Mouse (Mus musculus): ENCODE data around the gene N4bp2l1.

The N4bp2l1 gene

DNA sequence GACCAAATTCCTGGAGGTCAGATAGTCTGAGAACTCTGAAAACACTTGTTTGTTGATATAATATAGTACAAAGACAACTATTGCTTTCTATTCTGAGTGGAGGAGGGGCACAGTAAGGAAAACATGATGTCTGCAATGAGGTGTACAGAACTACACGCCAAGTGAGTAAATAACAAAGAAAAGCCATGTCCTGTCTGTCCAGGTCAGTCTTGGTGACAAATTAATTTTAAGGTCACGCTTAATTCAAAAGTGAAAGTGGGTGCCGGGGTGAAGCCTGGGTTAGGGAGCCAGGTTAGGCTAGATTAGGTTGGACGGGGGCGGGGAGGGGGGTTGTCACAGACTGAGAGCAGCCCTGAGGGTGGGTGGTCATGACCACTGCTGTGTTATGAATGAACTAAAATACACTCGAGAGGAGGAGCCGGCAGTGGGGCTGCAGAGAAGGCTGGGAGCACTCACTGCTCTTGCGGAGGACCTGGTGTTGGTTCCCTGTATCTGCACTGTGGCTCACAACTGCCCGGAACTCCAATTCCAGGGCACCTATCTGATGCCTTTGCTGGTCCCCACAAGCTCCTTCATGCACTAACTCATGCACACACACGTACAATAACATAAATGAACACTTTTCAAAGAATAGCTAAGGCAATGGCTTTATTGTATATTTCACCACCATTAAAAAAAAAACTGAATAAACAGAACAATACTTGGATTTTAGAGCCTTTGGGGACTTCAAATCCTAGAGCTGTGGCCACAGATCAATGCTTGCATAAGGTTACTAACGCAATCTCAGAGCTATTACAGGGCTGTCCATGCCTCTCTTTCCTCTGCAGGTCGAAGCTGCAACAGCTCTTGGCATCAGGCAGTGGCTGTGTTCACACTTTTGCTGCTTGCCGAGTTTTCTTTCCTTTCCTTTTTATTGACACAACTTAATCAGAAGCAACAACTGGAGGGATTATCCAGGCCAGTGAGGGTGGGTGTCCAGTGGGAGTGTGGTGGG lies 2.6 kb upstream of the N4bp2l1 start:
- DNase-seq (ENCODE audit: low read depth in 2 of 2, low spot score in 2 of 2), result no peak

DNA sequence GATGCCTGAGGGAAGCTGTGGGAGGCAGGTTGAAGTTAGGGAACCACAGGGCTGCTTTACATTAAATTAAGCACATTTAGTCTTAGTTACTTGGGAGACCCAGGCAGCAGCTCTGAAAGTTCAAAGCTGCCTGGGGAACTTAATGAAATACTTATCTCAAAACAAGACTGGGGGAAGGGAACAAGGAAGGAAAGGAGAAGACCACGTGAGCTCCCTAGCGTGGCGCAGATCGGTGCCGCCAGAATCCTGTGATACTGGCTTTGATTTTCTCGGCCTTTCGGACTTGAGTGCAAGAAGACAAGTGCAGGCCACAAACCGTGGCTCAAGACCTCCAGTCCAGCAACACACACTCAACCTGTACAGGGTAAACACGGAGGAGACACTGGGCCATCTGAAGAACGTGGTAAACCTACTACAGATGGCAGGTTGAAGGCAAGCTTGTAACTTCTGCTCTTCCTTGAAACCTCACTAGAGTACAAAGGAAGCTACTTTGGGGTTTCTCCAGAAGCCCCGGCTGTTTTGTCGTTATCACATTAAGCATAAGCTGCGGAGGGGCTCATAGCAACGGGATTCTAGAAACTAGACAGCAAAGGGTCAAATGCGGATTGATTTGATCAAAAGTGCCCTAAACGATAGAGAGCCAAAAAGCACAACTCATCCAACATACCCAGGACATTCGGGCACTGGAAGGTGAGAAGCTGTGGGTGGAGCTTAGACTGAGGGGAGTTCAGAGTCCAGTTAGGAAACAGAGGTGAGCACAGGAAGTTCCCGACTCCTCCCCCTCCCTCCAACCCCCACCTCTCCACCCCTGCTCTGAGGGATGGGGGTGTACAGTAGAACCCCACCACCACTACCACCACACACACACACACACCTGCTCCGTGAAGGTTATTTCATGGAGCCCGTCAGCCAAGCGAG lies 1.5 kb upstream of the N4bp2l1 start:
- DNase-seq (ENCODE audit: low read depth in 2 of 2, low spot score in 2 of 2), result no peak

DNA sequence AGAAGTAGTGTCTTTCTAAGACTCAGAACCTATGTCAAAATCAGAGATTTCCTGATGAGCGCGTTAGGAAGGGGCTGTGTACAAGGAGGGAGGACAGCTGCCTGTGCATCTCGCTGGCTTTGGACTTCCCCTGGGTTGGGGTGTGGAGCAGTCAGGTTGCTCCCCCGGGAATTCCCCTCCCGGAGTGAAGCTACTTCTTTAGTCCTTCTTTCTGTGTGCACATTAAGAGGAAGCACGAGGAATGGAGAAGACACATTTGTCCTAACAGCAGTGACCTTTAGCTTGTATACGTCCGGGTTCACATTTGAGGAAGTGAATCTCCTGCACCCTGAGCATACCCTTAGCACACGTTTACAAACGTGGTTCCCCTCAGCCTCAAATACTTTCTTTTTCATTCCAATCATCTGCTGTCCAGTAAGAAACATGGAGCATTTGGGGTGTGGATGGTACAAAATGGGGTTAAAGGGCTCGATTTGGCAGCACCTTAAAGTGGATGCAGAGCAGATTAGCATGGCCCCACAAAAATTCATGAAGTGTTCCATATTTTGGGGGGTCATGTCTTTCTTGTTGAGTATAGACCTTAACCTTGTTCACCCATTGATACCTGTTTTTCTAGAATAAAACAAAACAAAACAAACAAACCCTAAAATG lies 1.5 kb downstream of the N4bp2l1 start:
- no peak for DNase-seq (ENCODE audit: low read depth in 2 of 2, low spot score in 2 of 2)

DNA sequence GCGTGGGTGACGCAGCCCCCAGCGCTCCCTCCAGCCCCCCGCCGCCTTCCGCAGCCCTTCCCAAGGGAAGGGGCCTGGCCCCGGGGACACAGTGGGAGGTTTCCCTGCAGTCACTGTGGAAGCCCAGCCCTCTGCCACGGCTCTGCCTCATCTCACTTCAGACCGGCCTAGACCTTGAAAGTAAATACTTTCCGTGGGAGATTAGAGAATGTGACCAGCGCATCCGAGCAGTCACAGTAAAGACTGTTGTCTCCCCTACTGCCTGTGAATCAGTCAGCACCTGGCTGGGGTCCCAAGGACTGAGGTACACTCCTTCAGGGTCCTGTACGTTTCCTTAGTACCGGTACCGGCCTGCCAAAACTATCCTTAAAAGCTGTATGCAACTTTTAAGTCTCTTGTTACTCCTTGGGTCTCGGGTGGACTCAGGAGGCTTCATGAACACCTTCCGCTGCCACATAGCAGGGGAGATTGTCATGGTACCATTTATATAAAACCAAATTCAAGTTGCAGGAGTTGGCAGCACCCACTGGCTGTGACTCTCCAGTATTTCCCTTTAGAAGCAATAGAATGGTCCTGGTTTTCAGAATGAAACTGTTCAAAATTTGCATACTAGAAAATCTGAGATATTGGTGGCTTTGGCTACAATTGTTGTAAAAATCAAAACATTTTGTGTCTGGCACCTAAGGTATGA lies 2.2 kb downstream of the N4bp2l1 start:
- no peak for DNase-seq (ENCODE audit: low read depth in 2 of 2, low spot score in 2 of 2)

DNA sequence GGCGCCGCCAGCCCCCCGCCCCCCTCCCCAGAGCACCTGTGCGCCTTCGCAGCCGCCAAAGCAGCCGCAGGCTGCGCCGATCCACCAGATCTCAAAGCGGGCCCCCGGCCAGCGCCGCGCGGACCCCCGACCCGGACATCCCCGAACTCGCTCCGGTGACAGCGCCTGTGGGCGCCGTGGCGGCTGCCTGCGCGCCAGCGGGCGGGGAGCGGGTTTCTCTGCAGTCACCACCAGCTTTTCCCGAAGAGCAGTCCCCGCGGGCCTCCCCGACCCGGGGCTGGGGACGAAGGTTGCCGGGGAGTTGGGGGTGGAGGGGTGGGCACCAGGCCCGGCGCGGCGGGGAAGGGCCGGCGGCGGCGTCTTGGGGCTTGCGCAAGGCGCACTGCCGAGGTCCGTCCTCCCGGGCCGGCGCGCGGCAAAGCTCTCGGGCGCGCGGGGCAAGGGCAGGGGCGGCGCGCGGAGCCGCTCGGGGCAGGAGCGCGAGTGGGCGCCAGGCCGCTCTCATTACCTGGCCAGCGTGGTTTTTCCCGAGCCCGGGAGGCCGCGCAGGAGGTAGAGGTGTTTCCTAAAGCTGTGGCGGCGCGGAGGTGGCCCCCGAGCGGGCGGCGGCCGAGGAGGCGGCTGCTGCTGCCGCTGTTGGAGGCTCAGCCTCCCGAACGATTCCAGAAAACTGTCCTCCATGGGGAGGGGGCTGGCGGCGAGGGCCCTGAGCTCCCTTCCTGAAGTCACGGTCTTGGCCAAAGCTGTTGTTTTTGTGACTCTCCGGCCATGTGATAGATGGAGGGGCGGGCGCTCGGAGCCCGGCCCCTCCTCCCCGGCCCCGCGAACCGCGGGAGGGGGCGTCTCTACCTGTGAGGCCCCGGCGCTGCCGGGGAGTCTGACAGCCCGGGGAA lies 3.0 kb downstream of the N4bp2l1 start:
- DNase-seq (ENCODE audit: low read depth in 2 of 2, low spot score in 2 of 2), result peak; percentile 44 to 58

DNA sequence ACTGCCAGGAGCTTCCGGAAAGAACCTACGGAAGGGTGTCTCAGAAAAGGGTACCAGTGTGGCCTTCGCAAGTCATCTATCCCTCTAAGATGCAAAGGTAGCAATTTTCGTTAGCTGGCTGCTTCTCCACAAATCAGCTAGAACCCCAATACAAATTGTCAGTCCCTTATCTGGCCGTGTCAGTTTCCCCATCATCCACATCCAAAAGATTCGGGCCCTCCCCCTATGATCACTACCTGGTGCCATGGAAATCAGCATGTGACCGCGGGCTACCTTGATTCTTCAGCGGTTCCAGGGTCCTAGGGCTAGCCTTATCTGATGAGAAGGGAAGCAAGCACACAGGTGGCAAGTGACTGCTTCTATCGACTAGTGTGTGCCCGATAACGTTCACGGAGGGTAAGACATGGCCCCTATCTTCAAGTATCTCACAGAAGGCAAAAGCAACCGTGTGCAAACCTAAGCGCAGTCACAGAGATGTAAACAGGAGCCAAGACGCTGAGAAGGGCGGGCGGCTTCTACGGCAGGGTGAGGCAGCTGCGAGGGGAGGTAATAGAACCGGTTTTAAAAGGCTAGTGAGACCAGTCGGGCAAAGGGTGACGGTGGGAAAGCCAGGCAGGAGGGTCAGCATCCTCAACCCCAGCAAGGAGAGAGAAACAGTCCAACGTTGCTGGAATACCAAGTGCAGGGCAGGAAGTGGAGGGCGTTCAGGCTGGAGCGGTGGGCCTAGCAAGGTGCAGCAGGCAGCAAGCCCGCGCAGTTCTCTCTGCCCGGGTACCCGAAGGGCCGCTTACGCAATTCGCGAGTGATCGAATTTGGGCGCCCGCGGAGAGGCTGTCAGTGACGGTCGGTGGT lies 3.9 kb downstream of the N4bp2l1 start:
- DNase-seq (ENCODE audit: low read depth in 2 of 2, low spot score in 2 of 2), result peak; percentile 37 to 52

DNA sequence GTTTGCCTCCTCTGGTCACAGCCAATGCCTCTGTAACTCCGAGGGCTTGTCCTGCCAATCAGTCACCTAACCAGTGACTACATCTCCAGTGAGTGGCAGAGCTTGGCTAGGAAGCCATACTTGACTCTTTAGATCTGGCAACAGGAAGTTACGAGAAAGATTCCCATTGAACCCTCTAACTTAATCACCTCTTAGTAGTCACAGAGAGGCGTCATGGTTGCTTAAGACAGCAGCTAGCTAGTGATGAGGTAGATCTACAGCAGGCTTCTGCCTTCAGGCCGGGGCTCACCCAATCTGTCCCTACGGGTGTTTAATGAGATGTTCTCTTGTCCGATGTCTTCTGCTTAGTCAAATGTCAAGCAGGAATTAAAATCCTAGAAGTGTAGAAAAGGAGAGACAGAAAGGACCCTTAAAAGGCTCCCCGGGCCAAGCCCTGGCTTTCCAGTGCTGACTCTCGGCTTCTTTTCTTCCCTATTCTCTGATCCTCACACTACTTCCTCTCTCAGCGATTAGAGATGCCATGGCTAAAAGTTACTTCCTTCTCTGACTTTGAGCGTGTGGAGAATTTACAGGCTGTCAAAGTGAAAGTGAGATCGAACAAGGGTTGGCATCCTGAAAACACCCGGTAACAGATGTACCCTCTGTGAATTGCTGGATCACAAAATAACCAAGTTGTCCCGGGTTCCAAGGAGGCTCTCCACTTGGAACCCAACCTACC lies 4.6 kb downstream of the N4bp2l1 start:
- DNase-seq (ENCODE audit: low read depth in 2 of 2, low spot score in 2 of 2), result no peak

DNA sequence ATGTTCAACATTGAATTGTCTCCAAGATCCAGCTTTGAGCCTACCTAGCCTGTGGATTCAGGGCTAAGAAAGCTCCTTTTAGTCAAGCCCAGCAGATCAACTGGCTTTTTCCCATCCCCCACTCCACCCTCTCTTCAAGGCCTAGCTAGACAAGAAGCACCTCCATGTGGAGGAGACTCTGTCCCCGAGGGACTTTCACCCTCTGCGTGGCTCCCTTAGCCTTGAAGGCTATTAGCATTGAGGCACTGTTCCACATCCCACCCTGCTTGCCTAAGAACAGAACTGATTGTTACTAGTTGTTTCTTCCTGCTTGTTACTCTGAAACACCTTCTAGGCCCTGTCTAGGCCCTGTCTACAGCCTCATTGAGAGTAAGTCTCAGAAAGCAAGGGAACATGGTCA lies 7.0 kb downstream of the N4bp2l1 start:
- no peak for DNase-seq (ENCODE audit: low read depth in 2 of 2, low spot score in 2 of 2)

DNA sequence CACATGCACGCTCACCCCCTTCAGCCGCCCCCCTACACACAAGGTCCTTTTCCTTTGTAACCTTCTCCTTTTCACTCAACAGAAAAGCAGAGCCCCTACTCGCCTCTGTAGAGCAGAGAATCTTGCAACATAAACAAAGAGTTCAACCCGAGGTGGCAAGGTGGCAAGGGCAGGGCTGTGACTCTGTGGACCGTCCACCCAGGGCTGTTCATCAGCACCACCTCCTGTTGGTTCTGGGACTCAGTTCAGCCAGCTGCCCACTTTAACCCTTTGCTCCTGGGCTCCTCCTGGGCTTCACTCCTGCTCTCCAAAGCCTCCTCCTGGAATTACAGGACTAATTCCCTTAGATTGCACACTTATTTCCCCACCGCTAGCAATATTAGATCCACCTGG lies 12.7 kb downstream of the N4bp2l1 start:
- DNase-seq (ENCODE audit: low read depth in 2 of 2, low spot score in 2 of 2), result no peak

DNA sequence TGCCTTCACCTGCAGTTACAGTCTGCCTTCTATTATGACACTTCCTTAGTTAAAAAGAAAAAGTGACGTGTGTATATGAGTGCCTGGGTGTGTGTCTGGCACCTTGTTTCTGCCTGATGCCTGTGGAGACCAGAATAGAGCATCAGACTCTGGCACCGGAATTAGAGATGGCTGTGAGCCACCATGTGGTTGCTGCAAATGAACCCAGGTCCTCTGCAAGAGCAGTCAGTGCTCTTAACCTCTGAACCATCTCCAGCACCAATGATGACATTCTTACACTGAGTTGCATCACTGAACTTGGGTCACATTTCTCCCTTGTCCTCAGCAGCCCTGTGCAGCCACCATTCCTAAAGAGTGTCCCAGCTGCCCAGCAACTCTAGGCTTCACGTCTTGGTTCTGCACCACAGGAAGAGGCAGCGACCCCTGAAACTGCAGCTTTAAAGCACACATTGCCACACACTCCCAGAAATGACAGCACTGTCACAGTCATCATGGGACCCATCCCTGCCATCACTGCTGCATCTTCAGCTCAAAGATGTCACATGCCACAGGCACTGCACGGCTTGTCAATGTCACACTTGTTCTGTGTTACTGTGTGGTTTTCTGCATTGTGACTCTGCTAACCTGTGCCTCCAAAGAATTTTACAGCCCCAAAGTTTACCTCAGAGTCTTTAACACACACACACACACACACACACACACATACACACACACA lies 13.2 kb downstream of the N4bp2l1 start:
- peak in 1 of 2 experiments; percentile 23 for DNase-seq (ENCODE audit: low read depth in 2 of 2, low spot score in 2 of 2)

DNA sequence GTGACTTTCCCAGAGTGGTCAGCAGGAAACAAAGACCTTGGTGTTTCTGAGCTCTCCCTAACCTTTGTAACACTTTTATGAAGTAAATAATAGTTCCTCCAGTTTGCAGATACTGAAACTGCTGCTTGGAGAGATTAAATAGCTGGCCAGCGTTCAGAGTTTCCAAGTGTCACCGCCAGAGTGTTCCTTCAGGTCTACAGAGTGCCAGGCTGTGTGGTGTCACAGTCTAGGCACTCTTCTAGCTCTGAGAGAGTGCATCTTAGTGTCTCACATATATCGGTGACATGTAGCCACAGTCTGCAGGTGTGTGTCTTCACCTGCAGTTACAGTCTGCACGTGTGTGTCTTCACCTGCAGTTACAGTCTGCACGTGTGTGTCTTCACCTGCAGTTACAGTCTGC lies 13.8 kb downstream of the N4bp2l1 start:
- no peak for DNase-seq (ENCODE audit: low read depth in 2 of 2, low spot score in 2 of 2)

DNA sequence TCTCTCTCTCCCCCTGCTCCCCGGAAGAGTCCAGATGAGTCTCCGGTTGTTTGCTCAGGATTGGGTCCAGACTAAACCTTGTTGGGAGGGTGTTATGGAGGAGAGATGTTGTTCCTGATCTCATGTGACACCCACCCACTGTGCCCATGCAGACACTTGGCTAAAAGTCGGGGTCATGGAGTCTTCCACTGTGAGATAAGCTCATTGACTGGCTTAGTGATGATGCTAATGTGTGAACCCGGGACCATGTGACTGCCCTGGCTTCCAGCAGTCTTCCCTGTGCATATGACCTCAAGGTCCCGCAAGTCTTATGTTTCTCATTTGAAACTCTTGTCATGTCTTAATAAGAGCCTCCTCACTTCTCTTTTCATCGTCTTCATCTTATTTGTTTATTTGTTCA lies 15.8 kb downstream of the N4bp2l1 start:
- no peak for DNase-seq (ENCODE audit: low read depth in 2 of 2, low spot score in 2 of 2)

DNA sequence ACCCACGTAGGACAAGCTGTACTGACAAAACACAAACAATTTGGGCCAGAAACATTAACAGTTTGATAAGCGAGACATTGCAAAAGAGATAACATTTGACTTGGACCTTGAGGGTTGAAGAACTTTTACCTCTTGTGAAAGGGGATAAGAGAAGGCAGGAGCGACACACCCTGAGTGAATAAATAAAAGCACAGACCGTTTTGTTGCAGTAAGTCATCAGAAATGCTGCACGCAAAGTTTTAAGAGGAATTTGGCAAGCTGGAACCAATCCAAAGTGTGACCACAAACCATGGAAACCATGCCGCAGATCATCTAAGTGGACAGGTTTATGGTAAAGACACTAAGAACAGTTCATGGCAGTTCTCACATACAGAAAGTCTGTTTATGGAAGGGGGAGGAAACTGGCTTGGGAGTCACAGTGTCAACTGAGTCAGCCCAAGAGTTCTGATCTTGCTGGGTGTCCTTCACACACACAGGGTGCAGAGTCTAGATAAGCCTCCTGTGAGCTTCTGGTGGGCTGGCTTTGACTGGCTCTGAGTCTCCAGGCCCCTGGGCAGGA lies 18.3 kb downstream of the N4bp2l1 start:
- no peak for DNase-seq (ENCODE audit: low read depth in 2 of 2, low spot score in 2 of 2)

DNA sequence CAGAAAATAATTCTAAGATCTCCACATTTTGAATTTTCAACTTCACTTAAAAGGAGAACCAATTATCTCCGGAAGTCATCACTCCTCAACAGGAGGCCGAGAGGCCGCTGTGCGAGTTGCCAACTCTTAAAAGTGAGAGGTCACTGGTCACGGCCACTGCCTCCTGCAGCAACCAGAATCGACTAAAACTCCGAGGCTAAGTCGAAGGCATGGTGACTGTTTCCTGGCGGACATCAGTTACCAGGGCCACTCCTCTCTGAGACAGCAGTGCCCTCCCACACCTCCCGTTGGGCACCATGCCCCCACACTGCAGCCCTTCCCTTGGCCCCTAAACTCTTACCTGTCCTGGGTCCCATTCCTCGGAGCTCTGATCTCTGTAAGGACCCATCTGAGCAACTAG lies 20.2 kb downstream of the N4bp2l1 start:
- DNase-seq (ENCODE audit: low read depth in 2 of 2, low spot score in 2 of 2), result no peak

DNA sequence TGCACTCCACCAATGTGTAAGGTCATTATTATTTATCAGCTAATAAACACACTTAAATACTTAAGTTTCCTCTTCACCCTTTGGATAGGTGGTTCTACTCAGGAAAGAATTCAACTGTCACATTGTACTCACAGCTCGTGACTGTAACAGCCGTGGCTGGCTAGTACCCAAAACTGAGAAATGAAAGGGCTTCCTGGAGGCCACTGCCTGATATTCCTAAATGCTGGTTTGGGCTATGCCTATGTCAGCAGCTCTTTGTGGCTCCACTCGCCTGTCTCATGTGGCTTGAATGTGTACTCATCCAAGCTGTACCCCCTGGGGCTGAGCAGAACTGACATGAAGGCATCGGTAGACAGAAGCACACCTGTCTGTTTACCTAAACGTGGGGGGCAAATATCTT lies 22.1 kb downstream of the N4bp2l1 start:
- DNase-seq (ENCODE audit: low read depth in 2 of 2, low spot score in 2 of 2), result no peak

DNA sequence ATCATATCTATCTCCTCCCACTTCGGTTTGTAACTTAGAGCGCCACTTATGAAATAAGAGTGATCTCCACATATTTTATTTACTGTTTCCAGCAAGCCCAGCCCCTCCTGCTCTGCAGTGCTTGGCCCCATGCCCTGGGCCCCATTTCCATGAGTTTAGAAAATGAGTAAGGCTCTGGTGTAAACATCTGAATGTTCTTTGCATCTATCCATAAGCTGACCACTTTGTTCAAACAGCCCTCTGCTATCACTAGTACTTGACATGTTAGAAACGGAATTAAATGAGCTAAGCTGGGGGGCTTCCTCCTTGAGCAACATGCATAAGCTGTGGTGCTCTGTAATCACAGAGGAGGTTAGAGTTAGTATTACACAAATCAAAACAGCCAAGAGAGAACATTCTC lies 22.6 kb downstream of the N4bp2l1 start:
- no peak for DNase-seq (ENCODE audit: low read depth in 2 of 2, low spot score in 2 of 2)

DNA sequence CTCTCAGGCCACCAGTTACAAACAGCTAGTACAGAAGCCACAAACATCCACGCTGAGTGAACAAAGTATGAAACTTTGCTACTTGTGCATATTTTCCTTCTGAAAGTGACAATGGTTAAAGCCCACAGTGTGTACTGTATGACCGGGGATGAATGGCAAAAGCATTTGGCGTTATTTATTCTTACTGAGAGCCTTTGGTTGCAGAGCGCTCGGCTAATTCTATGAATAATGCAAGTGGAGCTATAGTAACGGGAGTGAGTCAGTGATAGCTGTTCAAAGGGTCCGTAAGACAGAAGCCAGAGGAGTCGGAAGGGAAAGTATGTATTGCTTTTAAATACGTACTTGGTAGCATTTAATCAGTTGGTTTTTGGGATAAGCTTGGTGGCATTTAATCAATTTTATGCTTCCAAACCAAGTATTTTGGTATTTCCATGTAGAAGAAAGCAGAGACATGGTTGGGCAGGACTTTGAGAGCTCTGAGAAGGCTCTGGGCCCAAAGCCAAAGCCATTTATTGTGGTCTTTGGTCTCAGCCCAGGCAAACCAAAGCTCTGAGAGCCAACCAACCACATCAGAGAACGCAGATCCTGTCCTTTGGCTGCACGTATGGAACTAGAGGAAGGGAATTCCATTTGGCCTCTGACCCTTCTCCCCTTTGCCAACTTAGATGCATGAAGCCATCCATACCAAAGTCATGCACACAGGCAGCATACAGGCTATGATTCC lies 26.3 kb downstream of the N4bp2l1 start:
- DNase-seq (ENCODE audit: low read depth in 2 of 2, low spot score in 2 of 2), result no peak

Data from CD8-positive naive resting alpha-beta T cell, adult 2 months (primary cell).